Mouse (Mus musculus): ENCODE data around the gene Ctcf.

Ctcf gene

DNA sequence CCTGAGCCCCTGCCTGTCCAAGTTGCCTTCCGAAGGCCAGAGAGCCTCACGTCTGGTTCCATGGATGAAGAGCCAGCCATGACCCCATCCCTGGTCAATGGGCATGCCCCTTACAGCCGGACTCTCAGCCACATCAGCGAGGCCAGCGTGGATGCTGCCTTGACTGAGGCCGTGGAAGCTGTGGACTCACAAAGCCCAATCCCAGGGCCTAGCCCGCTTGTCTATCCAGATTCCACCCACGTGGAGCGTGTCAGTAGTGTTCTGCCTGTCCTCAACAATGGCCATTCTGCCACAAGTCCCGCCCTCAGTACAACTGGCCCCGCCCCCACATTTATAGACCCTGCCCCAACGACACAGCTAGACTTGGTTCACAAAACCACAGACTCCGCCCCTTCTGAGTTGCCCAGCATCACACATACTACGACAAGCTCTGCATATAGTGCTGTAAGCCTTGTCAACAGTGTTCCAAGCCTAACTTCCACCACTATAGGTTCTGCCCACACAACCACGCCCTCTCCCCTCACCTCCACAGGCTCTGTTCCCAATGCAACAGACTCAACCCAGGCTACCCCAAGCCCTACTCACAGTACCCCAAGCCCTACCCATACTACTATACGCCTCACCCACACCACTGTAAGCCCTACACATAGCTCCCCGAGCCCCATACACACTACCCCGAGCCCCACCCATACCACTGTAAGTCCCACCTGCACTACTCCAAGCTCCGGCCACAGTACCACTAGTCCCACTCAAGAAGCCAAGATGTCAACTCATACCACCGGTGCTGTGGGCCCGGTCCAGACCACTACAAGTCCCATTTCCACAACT lies 18.7 kb upstream of the Ctcf start:
- DNase-seq (ENCODE audit: low spot score) = no peak

DNA sequence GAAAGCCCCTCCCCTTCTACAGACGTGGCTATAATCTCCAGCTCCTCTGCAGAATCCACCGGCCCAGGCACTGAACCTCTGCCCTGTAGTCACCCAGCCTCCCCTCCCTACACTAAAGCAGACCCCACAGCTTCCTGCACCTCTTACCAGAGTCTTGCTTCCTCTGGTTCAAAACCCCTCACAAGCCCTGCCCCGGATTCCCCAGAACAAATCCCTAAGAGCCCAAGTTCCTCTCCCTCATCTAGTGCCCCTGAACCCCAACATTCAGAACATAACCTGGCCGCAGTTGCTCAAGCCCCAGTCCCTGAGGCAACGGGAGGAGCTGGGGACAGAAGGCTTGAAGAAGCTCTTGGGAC lies 18.1 kb upstream of the Ctcf start:
- DNase-seq (ENCODE audit: low spot score) = no peak

DNA sequence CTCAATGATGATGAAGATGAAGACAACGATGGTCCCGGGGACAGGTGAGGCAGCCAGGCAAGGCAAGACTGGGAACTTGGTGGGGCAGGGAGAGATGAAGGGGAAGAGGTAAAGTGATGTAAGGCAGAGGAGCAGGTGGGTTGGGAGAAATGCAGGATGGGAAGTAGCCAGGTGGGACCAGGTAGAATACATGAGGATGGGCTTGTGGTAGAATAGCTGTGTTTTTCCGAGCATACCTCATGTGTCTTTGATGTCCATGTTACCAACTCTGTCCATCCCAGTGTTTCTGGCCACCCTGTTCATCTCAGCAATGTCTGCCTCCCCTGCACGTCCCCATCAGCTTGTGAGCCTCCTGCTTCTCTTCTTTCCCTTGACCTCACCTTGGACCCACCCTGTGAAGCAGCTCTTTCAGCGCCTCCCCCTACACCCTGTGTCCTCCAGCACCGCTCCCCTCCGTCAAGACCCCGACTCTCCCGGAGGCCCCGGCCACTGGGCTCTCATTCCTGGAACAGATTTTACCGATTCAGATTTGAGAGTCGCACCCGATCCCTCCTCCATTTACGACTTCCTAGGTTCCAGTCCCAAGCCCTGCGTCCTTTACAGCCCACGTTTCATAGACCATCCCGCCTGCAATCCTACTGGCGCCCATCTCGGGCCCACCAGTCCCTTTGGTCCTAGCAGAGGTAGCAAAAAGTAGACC lies 17.3 kb upstream of the Ctcf start:
- DNase-seq (ENCODE audit: low spot score) = no peak

DNA sequence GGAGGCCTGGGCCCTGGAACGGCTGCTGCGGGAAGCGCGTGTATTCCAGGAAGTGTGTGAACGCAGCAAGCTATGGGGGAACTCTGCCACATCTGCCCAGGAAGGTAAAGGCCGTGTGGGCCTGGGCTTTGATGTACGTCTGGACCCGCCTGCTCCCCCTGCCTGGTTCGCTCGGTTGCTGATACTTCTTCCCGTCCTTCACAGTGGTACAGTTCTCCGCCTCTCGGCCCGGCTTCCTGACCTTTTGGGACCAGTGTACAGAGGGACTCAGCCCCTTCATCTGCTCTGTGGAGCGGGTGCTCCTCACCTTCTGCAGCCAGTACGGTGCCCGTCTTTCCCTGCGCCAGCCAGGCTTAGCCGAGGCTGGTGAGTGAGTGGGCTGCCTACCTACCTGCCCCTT lies 16.2 kb upstream of the Ctcf start:
- DNase-seq (ENCODE audit: low spot score) = no peak

GRCm38 (mm10) chr8:105620946-105621720 lies 15.2 kb upstream of the Ctcf start:
- no peak for DNase-seq (ENCODE audit: low spot score)

- DNase-seq (ENCODE audit: low spot score) = no peak
Measured at GRCm38 (mm10) chr8:105621841-105622240, 14.5 kb upstream of the Ctcf start.

DNA sequence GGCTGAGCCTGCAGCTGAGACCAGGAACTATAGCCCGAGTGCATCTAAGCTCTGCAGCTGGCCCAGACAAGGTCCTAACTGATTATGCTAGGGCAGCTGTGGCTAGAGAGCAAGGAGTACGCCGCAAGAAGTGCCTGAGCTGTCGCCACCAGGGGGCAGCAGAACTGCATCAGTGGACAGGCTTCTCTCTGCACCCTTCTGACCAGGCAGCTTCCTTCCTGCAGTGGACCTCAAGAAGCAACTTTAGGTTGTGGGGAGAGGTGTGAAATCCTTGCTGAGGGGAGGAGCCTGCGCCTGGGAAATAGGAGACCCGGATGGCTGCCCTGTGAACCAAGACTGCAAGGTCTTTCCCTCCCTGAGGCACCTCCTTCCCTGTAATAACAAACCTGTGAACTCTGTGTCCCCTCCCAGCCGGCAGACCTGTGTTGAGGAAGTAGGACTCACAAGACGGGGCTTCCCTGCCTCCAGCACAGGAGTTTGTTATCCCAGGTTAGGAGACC lies 13.9 kb upstream of the Ctcf start:
- peak; percentile 89 for DNase-seq (ENCODE audit: low spot score)

- peak; percentile 90 for DNase-seq (ENCODE audit: low spot score)
Measured at GRCm38 (mm10) chr8:105623118-105623517, 13.2 kb upstream of the Ctcf start.

DNA sequence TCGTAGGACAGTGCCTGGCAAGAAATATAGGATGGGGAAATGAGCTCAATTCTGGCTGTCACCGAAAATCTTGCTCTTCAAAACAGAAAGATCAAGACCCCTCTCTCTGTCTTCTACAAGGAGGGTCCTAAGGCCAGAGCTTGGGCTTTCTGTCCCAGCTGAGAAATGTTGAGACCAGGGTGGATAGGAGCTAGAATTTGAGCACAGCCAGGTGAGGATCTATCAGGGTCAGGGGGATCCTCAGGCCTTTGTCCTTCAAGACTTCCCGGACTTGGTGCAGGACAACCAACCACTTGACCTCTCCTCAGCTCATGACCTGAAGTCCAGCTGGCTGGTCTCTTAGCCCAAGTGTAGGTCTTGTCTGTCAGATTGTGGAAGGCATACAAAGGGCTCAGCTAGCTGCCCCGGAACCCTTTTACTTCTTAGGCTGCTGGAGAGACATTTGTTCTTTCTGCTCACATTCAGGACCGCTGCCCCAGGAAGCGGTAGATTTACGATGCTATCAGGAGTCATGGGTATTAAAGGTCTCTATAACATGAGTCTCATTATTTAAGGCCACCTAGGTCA lies 12.6 kb upstream of the Ctcf start:
- DNase-seq (ENCODE audit: low spot score) = peak; percentile 25

- no peak for DNase-seq (ENCODE audit: low spot score)
Measured at GRCm38 (mm10) chr8:105624401-105624800, 12.0 kb upstream of the Ctcf start.

GRCm38 (mm10) chr8:105624831-105625230 lies 11.5 kb upstream of the Ctcf start:
- no peak for DNase-seq (ENCODE audit: low spot score)

GRCm38 (mm10) chr8:105626086-105626485 lies 10.3 kb upstream of the Ctcf start:
- no peak for DNase-seq (ENCODE audit: low spot score)

DNA sequence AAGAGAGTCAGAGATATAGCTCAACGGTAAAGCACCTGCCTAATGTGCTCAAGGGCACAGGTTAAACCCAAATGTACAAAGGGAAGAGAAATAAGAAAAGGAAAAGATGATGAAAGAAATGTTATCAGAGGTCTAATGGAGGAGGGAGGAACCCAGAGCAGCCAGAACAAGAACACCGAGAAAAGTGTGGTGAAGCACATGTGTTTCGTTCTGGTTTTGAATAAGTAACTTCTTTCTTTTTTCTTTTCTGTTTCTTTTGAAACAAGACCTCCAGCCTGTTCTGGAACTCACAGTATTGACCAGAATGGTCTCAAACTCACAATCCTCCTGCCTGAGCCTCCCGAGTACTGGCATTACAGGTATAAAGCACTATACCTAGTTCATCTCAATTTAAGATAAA lies 7.0 kb upstream of the Ctcf start:
- no peak for DNase-seq (ENCODE audit: low spot score)

DNA sequence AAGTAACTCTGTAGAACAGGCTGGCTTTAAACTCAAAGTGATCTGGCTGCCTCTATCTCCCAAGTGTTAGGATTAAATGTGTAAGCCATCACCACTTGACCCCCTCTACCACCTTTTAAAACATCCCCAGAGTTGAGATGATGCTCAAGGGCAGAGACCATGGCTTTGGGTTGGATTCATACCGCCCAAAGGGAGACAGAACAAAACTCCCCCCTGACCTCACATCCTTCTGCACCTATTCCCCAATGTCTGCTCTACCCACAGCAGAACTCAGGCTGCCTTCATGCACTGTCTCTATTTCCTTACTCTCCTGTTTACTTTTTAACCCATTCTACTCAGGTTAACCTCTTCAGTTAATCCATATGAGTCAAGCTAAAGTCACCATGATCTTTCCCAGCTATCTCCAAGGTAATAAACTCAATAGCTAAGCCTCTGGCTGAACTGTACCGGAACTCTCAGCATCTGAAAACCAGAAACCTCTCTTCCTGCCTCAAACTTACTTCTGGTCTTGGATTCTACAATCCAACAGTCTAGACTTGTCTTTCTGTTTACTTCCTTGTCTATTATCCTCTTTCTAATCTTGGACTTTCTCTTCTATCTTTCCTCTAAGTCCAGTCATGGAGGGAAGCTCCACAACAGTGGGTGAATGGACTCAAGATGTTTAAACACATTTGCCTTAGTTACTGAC lies 1.5 kb upstream of the Ctcf start:
- no peak for DNase-seq (ENCODE audit: low spot score)

GRCm38 (mm10) chr8:105635481-105635880 lies 887 bp upstream of the Ctcf start:
- DNase-seq (ENCODE audit: low spot score) = no peak

- DNase-seq (ENCODE audit: low spot score) = peak; percentile 50
Measured at GRCm38 (mm10) chr8:105636963-105637510, 669 bp downstream of the Ctcf start, which contains the start of gene Agrp. TSS of gene Agrp (minus strand) at chr8:105637393.

GRCm38 (mm10) chr8:105637601-105638041 lies 1.3 kb downstream of the Ctcf start:
- peak; percentile 16 for DNase-seq (ENCODE audit: low spot score)

GRCm38 (mm10) chr8:105638510-105638909 lies 2.1 kb downstream of the Ctcf start:
- DNase-seq (ENCODE audit: low spot score) = peak; percentile 48

GRCm38 (mm10) chr8:105639835-105640234 lies 3.5 kb downstream of the Ctcf start:
- DNase-seq (ENCODE audit: low spot score) = no peak

GRCm38 (mm10) chr8:105640511-105640910 lies 4.1 kb downstream of the Ctcf start:
- no peak for DNase-seq (ENCODE audit: low spot score)

DNA sequence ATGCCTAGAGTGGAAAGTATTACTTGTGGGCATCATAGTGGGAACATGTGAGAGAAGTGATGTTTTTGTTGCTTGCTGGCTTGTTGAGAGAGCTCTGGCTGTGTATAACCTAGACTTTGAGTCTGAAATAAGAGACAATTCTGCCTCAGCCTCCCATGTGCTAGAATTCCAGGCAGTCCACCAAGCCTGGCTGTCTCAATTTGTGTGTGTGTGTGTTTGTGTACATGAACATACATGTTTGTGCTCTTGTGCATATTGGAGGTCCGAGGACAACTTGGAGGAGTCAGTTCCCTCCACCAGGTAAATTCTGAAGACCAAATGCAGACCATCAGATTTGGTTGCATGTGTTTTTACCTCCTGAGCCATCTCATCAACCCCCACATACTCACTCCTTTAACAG lies 8.8 kb downstream of the Ctcf start:
- no peak for DNase-seq (ENCODE audit: low spot score)

Measured in T-cell, adult 2 months (primary cell).